Mouse (Mus musculus): ENCODE results near the gene Slc2a9. TPM values are rescaled to one million over a fixed set of nuclear protein-coding genes. Genes with fewer than 3 reads are reported as not detected.

The Slc2a9 gene
- total RNA-seq, 2 experiments from 2014 or later = 0.70 to 1.1 TPM

- DNase-seq (ENCODE audit: low spot score in 2 of 2) = no peak
Observed at GRCm38 (mm10) chr5:38302651-38303050, 200.3 kb downstream of the Slc2a9 start.

GRCm38 (mm10) chr5:38301761-38302411, 201.1 kb downstream of the Slc2a9 start:
- DNase-seq (ENCODE audit: low spot score in 2 of 2) = no peak

Other genes with a start within 250 kb of the Slc2a9 start
- 10 to 100 TPM; 28.4 TPM for gene Tmem128, start 243.0 kb downstream of the Slc2a9 start, total RNA-seq (2021)
- gene Otop1, start 227.2 kb downstream of the Slc2a9 start, total RNA-seq (2021) = not detected
- 1 to 10 TPM; 1.4 to 2.0 TPM for gene Drd5, start 183.8 kb downstream of the Slc2a9 start, total RNA-seq (2021)
- gene Wdr1, start 60.1 kb upstream of the Slc2a9 start, total RNA-seq (2021) = 100 to 1,000 TPM; 150 to 157 TPM
- gene Zfp518b, start 181.7 kb upstream of the Slc2a9 start, total RNA-seq (2021) = 10 to 100 TPM; 11.6 to 14.8 TPM